Mouse (Mus musculus): ENCODE measurements around the gene Arhgdib.
A peak's percentile ranks its signal among the peaks of the same experiment; 100 is the strongest.
"Not testable (repeated sequence)": the region's sequence is repeated elsewhere in the genome, so short reads cannot be mapped to it uniquely, and the experiment has no call there.

The Arhgdib gene

GRCm38 (mm10) chr6:136889067-136889466 lies 52.6 kb downstream of the Arhgdib start:
- DNase-seq (ENCODE audit: low spot score in 2 of 2) = no peak

GRCm38 (mm10) chr6:136887854-136888253 lies 53.8 kb downstream of the Arhgdib start:
- DNase-seq (ENCODE audit: low spot score in 2 of 2) = no peak

GRCm38 (mm10) chr6:136884766-136885165 lies 56.9 kb downstream of the Arhgdib start:
- not testable (repeated sequence) for DNase-seq (ENCODE audit: low spot score in 2 of 2)

GRCm38 (mm10) chr6:136883961-136884360 lies 57.7 kb downstream of the Arhgdib start:
- no peak for DNase-seq (ENCODE audit: low spot score in 2 of 2)

GRCm38 (mm10) chr6:136883431-136883915 lies 58.2 kb downstream of the Arhgdib start:
- DNase-seq (ENCODE audit: low spot score in 2 of 2) = no peak

GRCm38 (mm10) chr6:136881678-136882077 lies 60.0 kb downstream of the Arhgdib start:
- no peak for DNase-seq (ENCODE audit: low spot score in 2 of 2)

GRCm38 (mm10) chr6:136875670-136876069 lies 66.0 kb downstream of the Arhgdib start, which contains the start of gene Mgp:
TSS of gene Mgp (minus strand) at chr6:136875823.
- peak in 1 of 2 experiments; percentile 26 for DNase-seq (ENCODE audit: low spot score in 2 of 2)

- DNase-seq (ENCODE audit: low spot score in 2 of 2) = no peak
Measured at GRCm38 (mm10) chr6:136874599-136874998, 67.1 kb downstream of the Arhgdib start.

Measured in frontal cortex, postnatal 10 days (tissue).